In the genomic region with DNA sequence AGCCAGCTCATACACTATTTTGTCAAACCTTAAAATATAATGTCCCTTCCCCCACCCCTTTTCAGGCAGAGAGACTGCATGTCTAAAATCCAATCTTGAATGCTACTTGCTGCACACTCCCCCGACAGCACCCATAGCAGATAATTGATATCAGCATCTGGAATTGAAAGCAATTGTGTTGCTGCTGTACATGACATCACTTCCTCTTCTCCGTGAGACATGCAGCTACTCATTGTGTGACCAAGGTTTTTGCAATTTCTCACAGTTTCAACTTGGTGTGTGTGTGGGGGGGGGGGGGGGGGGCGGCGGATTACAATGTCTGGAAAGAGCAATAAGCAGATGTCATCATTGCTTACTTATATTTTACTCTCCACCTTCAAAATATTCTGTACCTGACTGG, we compare ENCODE assay signal across 27 mouse cellular contexts.
DNase-seq lines count a peak whose midpoint lies in the region; ATAC-seq and TF ChIP-seq lines count a peak whose summit lies in the region.
"Had no signal": no experiment of that assay in that cellular context is flagged by ENCODE, and none has a peak within 500 bp of the region (broad histone marks: within the 10 kb centered on the region; RNA-seq: fewer than 3 reads in every experiment).

No protein-coding gene starts in this region.

- ATAC-seq in CD4-positive, CD25-positive, alpha-beta regulatory T cell, adult 4 months: peak; percentile 56
- ATAC-seq in inflammation-experienced regulatory T-cells, adult 6 months: peak; percentile 46
- peak; percentile 82 for ATAC-seq in monocyte, adult 5-6 weeks (replicated peaks; ENCODE audit: insufficient number of reproducible peaks, low FRiP score, low TSS enrichment, poor library complexity, severe bottlenecking)
- ATAC-seq: forebrain, embryonic 14.5 days; forebrain, postnatal 0 days; hindbrain, postnatal 0 days; Patski had no signal

- intact Hi-C loops in left cerebral cortex, adult 2 months (cut with DNase I): no loop called here
- intact Hi-C loops in heart, postnatal 10 days (cut with DNase I): no loop called here
- intact Hi-C loops in left cerebral cortex, postnatal 10 days (cut with DNase I): no loop called here

- no peak overlapping the region for H3K27ac ChIP-seq in left cerebral cortex, adult 2 months
- H3K27ac ChIP-seq: embryonic facial prominence, embryonic 12.5 days; embryonic facial prominence, embryonic 15.5 days; gastrocnemius, adult 2 months; heart, embryonic 15.5 days; hindbrain, embryonic 14.5 days; hindbrain, postnatal 0 days had no signal

- H3K4me3 ChIP-seq in left cerebral cortex, adult 2 months: no peak overlapping the region
- H3K4me3 ChIP-seq: embryonic facial prominence, embryonic 12.5 days; embryonic facial prominence, embryonic 15.5 days; gastrocnemius, adult 2 months; heart, embryonic 12.5 days; heart, embryonic 15.5 days had no signal

- peak; percentile 10 for DNase-seq in 416B (ENCODE audit: low read depth)
- DNase-seq in left cerebral cortex, adult 2 months (ENCODE audit: extremely low spot score in 1 of 2, low spot score in 2 of 2): no peak
- no peak for DNase-seq in heart, postnatal 10 days
- DNase-seq in left cerebral cortex, postnatal 10 days (ENCODE audit: extremely low spot score in 1 of 2, low spot score in 2 of 2): no peak
- no peak for DNase-seq in layer of hippocampus, adult 18-20 months (ENCODE audit: low spot score in 2 of 2)
- DNase-seq: adrenal gland, postnatal 10 days; adrenal gland, postnatal 36 days; cerebellum, adult 18-20 months; cerebellum, adult 9-10 months; cerebellum, postnatal 14 days; forebrain, postnatal 0 days; gastrocnemius, adult 2 months; gastrocnemius, postnatal 14 days; heart, adult 18-20 months; heart, postnatal 14 days; heart, postnatal 4 days had no signal

- TF ChIP-seq CTCF in left cerebral cortex, adult 2 months (IDR thresholded peaks at IDR 0.05): no peak
